Mouse (Mus musculus): ENCODE measurements around the gene Imp3. TPM values are rescaled to one million over a fixed set of nuclear protein-coding genes. Genes with fewer than 3 reads are reported as not detected.
A peak's percentile ranks its signal among the peaks of the same experiment; 100 is the strongest.
"Not testable (repeated sequence)": the region's sequence is repeated elsewhere in the genome, so short reads cannot be mapped to it uniquely, and the experiment has no call there.

The Imp3 gene
- polyA plus RNA-seq, 1 experiment from 2014 or later = 66.3 TPM

DNA sequence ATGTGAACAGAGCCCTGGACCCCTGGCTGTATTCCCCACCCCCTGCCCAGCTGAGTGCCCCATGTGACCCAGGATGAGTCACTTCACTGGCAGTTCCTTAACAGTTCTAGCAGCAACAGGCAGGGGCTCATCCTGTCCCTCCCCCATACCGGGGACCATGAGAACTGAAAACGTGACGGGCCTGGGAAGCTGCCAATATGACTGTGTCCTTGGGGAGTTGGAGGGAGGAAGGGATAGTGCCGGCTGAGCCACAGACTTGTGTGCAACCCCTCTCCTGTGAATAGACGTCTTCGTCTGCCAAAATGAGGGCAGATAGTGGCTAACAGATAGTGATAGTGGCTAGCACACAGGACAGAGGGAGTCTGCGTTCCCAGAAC lies 12.6 kb upstream of the Imp3 start:
- Histone ChIP-seq H3K4me3 (peak overlapping the region; percentile 78), H3K36me3 (replicated peaks) (peaks cover 66% of the 10 kb centered on the region), H3K27me3 (replicated peaks; ENCODE audit: low read depth, poor library complexity, severe bottlenecking) (no peaks in the 10 kb centered on the region), H3K9me3 (peaks cover 3% of the 10 kb centered on the region; the same call in 1 of the 2 replicates), H3K4me1 (peaks cover 61% of the 10 kb centered on the region), H3K27ac (replicated peaks) (no peak overlapping the region; the same call in 1 of the 2 replicates)
- WGBS = 42% methylated on average over 7 of the region's 7 CpGs
- DNase-seq (ENCODE audit: low spot score) = peak; percentile 44

- WGBS = 93% methylated on average over 26 of the region's 26 CpGs
- H3K27me3 ChIP-seq (replicated peaks; ENCODE audit: low read depth, poor library complexity, severe bottlenecking) = peaks cover 4% of the 10 kb centered on the region; the same call in 1 of the 2 replicates
- DNase-seq (ENCODE audit: low spot score) = no peak
- H3K4me3 ChIP-seq = peak overlapping the region; percentile 78
- H3K4me1 ChIP-seq = peaks cover 61% of the 10 kb centered on the region
- peaks cover 3% of the 10 kb centered on the region; the same call in 1 of the 2 replicates for H3K9me3 ChIP-seq
- peaks cover 58% of the 10 kb centered on the region for H3K36me3 ChIP-seq (replicated peaks)
- no peak overlapping the region for H3K27ac ChIP-seq (replicated peaks)
Observed at GRCm38 (mm10) chr9:56925291-56926024, 11.8 kb upstream of the Imp3 start.

GRCm38 (mm10) chr9:56926025-56926360 lies 11.3 kb upstream of the Imp3 start:
- Histone ChIP-seq H3K9me3 (peaks cover 3% of the 10 kb centered on the region; the same call in 1 of the 2 replicates), H3K27me3 (replicated peaks; ENCODE audit: low read depth, poor library complexity, severe bottlenecking) (peaks cover 6% of the 10 kb centered on the region; the same call in 1 of the 2 replicates), H3K4me3 (peak overlapping the region; percentile 78; the same call in 1 of the 2 replicates), H3K27ac (replicated peaks) (no peak overlapping the region), H3K36me3 (replicated peaks) (peaks cover 52% of the 10 kb centered on the region), H3K4me1 (peaks cover 61% of the 10 kb centered on the region)
- no peak for DNase-seq (ENCODE audit: low spot score)
- 95% methylated on average over 10 of the region's 10 CpGs for WGBS

- Histone ChIP-seq H3K27ac (replicated peaks) (0 out of 2 replicates have a peak overlapping the region, but pooled peaks have one; percentile 21), H3K9me3 (peaks cover 3% of the 10 kb centered on the region; the same call in 1 of the 2 replicates), H3K4me3 (peak overlapping the region; percentile 78), H3K27me3 (replicated peaks; ENCODE audit: low read depth, poor library complexity, severe bottlenecking) (peaks cover 6% of the 10 kb centered on the region; the same call in 1 of the 2 replicates), H3K4me1 (peaks cover 61% of the 10 kb centered on the region), H3K36me3 (replicated peaks) (peaks cover 48% of the 10 kb centered on the region)
- no peak for DNase-seq (ENCODE audit: low spot score)
- WGBS = 85% methylated on average over 10 of the region's 10 CpGs
Observed at GRCm38 (mm10) chr9:56926387-56926786, 10.9 kb upstream of the Imp3 start.

- peaks cover 61% of the 10 kb centered on the region for H3K4me1 ChIP-seq
Observed at GRCm38 (mm10) chr9:56927191-56928012, 9.9 kb upstream of the Imp3 start.

DNA sequence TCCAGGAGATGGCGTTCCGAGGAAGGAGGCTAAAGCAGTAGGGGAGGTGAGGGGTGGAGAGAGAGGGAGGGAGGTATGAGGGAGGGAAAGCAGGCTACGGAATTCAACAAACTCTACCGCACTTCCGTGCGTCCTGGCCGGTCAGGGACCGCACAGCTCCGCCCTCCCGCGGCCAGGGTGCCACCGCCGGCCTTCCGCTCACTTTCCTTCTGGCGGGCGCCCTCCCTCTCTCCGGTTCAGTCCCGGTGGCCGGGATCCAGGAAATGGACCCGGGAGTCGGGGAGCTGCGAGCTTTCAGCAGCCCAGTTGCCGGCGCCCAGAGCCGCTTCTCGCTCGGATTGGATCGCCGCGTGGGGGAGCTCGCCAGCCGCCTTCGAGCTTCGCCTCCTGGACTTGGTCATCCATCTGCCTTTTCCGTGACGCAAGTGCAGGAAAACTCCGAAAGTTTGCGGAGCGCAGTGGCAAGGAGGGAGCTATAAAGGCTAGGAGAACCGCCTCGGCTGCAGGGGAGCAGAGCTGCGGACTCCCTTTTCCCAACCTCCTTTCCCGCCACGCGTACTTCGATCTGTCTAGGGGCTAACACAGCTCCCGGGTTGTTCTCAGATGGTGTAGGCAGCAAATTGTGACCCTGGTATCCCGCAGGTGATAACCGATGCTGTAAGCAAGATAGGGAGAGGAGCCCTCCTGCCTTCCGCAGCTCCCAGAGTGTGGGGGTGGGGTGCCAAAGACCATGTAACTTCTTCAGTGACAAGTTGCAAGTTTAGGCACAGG lies 9.0 kb upstream of the Imp3 start, which contains the start of gene Snx33:
Gene Snx33, minus strand, starts transcription at position 331 of the 771 bp plus-strand sequence.
- under 1% methylated on average over 50 of the region's 50 CpGs for WGBS
- peaks cover 54% of the 10 kb centered on the region for H3K4me1 ChIP-seq

More at GRCm38 (mm10) chr9:56927191-56928012, 9.9 kb upstream of the Imp3 start:
- Histone ChIP-seq H3K27ac (replicated peaks) (peak overlapping the region; percentile 96), H3K4me3 (peak overlapping the region; percentile 78), H3K9me3 (no peaks in the 10 kb centered on the region), H3K27me3 (replicated peaks; ENCODE audit: low read depth, poor library complexity, severe bottlenecking) (peaks cover 6% of the 10 kb centered on the region; the same call in 1 of the 2 replicates), H3K36me3 (replicated peaks) (peaks cover 38% of the 10 kb centered on the region)
- WGBS = under 1% methylated on average over 35 of the region's 35 CpGs
- peak; percentile 71 for DNase-seq (ENCODE audit: low spot score)

DNA sequence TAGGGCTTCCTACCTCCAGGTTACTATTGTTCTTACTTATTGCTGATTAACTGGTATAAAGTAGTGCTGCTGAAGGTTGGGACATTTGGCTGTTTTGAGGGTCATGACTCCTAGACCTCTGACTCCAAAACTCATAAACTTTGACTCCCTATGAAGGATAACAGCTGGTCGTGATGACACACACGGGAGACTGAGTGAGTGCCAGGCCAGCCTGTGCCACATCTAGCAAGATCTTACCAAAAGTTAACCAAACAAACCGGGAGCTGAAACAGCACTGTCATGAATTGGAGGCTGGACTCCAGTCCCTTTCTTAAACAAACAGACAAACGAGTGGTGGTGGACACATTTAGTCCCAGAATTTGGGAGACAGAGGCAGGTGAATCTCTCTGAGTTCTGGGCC lies 7.8 kb upstream of the Imp3 start:
- Histone ChIP-seq H3K27me3 (replicated peaks; ENCODE audit: low read depth, poor library complexity, severe bottlenecking) (peaks cover 6% of the 10 kb centered on the region; the same call in 1 of the 2 replicates), H3K4me1 (peaks cover 41% of the 10 kb centered on the region), H3K36me3 (replicated peaks) (peaks cover 19% of the 10 kb centered on the region), H3K4me3 (no peak overlapping the region), H3K9me3 (no peaks in the 10 kb centered on the region), H3K27ac (replicated peaks) (no peak overlapping the region)
- 56% methylated on average over 4 of the region's 4 CpGs for WGBS
- no peak for DNase-seq (ENCODE audit: low spot score)

More for the DNA sequence above, 9.0 kb upstream of the Imp3 start, which contains the start of gene Snx33:
- peak within 1 kb of the TSS; percentile 96 for H3K27ac ChIP-seq (replicated peaks)
- H3K4me3 ChIP-seq = peak within 1 kb of the TSS; percentile 78
- DNase-seq (ENCODE audit: low spot score) = peak; percentile 94
- no peaks in the 10 kb centered on the region for H3K9me3 ChIP-seq
- H3K36me3 ChIP-seq (replicated peaks) = peaks cover 30% of the 10 kb centered on the region
- peaks cover 6% of the 10 kb centered on the region; the same call in 1 of the 2 replicates for H3K27me3 ChIP-seq (replicated peaks; ENCODE audit: low read depth, poor library complexity, severe bottlenecking)

DNA sequence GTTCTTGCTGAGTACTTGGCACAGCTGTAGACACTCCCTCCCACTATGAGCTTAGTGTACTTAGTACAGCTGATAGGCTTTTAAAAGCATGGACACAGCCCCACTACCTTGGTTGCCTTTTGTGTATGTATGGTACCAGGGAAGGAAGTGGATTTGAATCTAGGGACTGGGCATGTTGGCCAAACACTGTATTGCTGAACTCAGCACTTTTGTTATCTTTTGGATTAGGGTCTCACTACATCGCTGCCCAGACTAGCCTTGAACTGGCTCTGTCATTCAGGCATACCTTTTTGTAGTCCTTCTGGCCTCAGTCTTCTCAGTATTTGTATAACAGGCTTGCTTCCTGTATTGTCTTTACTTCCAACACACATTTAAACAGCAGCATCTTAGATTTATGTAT lies 6.7 kb upstream of the Imp3 start:
- peaks cover 6% of the 10 kb centered on the region; the same call in 1 of the 2 replicates for H3K27me3 ChIP-seq (replicated peaks; ENCODE audit: low read depth, poor library complexity, severe bottlenecking)
- DNase-seq (ENCODE audit: low spot score) = no peak
- H3K36me3 ChIP-seq (replicated peaks) = peaks cover 8% of the 10 kb centered on the region
- H3K9me3 ChIP-seq = no peaks in the 10 kb centered on the region
- H3K4me1 ChIP-seq = peaks cover 31% of the 10 kb centered on the region
- 83% methylated on average over 1 of the region's 1 CpGs for whole genome bisulfite sequencing
- H3K27ac ChIP-seq (replicated peaks) = no peak overlapping the region
- H3K4me3 ChIP-seq = no peak overlapping the region

DNA sequence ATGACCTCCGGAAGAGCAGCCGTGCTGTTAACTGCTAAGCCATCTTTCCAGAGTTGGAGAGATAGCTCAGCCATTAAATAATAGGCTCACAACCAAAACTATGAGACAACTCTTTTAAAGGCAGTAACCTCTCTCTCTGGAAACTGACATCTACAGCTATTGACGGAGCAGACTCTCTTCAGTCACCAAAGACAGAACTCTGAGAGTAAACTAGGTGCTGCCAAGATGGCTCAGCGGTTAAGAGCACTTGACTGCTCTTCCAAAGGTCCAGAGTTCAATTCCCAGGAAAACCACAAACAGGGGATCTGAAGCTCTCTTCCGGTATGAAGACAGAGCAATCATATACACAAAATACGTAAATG lies 433 bp upstream of the Imp3 start:
- H3K4me1 ChIP-seq = peaks cover 16% of the 10 kb centered on the region
- H3K4me3 ChIP-seq = peak overlapping the region; percentile 91
- no peaks in the 10 kb centered on the region for H3K27me3 ChIP-seq (replicated peaks; ENCODE audit: low read depth, poor library complexity, severe bottlenecking)
- H3K27ac ChIP-seq (replicated peaks) = peak overlapping the region; percentile 40; the same call in 1 of the 2 replicates
- 0 out of 2 replicates have a peak, but pooled peaks cover 7% of the 10 kb centered on the region for H3K36me3 ChIP-seq (replicated peaks)
- no peaks in the 10 kb centered on the region for H3K9me3 ChIP-seq
- no peak for DNase-seq (ENCODE audit: low spot score)
- WGBS = 18% methylated on average over 6 of the region's 6 CpGs

GRCm38 (mm10) chr9:56938374-56938773 lies 1.1 kb downstream of the Imp3 start:
- WGBS = 3% methylated on average over 7 of the region's 7 CpGs
- peaks cover 16% of the 10 kb centered on the region for H3K4me1 ChIP-seq
- no peak for DNase-seq (ENCODE audit: low spot score)
- peak overlapping the region; percentile 91 for H3K4me3 ChIP-seq
- H3K9me3 ChIP-seq = no peaks in the 10 kb centered on the region
- no peaks in the 10 kb centered on the region for H3K27me3 ChIP-seq (replicated peaks; ENCODE audit: low read depth, poor library complexity, severe bottlenecking)
- H3K27ac ChIP-seq (replicated peaks) = peak overlapping the region; percentile 87
- 0 out of 2 replicates have a peak, but pooled peaks cover 12% of the 10 kb centered on the region for H3K36me3 ChIP-seq (replicated peaks)

GRCm38 (mm10) chr9:56947481-56947880 lies 10.2 kb downstream of the Imp3 start:
- not testable (repeated sequence) for DNase-seq (ENCODE audit: low spot score); H3K27ac ChIP-seq (replicated peaks)
- 32% methylated on average over 3 of the region's 3 CpGs for WGBS

DNA sequence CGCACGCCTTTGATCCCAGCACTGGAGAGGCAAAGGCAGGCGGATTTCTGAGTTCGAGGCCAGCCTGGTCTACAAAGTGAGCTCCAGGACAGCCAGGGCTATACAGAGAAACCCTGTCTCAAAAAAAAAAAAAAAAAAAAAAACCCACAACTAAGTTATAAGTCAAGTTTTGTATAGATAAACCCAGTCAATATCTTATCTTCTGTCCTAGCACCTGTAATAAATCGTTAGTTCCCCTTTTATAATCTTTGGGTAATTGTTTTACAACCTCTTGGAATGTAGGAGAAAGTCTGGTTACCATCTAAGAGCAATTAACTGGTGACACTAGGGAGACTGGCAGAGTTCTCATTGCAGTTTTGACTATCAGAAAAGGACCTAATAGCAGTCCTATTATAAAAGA lies 11.4 kb downstream of the Imp3 start:
- H3K36me3 ChIP-seq (replicated peaks); H3K4me3 ChIP-seq: not testable (repeated sequence)
- 93% methylated on average over 5 of the region's 5 CpGs for WGBS

More at GRCm38 (mm10) chr9:56947481-56947880, 10.2 kb downstream of the Imp3 start:
- not testable (repeated sequence) for H3K9me3 ChIP-seq; H3K27me3 ChIP-seq (replicated peaks; ENCODE audit: low read depth, poor library complexity, severe bottlenecking); H3K4me3 ChIP-seq; H3K36me3 ChIP-seq (replicated peaks)
- H3K4me1 ChIP-seq = peaks cover 15% of the 10 kb centered on the region

More for the DNA sequence above, 11.4 kb downstream of the Imp3 start:
- H3K9me3 ChIP-seq; H3K27ac ChIP-seq (replicated peaks); DNase-seq (ENCODE audit: low spot score); H3K27me3 ChIP-seq (replicated peaks; ENCODE audit: low read depth, poor library complexity, severe bottlenecking): not testable (repeated sequence)
- peaks cover 15% of the 10 kb centered on the region for H3K4me1 ChIP-seq
